Mouse (Mus musculus): ENCODE data around the gene Pdk4. TPM values are rescaled to one million over a fixed set of nuclear protein-coding genes. Genes with fewer than 3 reads are reported as not detected.
A peak's percentile ranks its signal among the peaks of the same experiment; 100 is the strongest.

The Pdk4 gene
- polyA plus RNA-seq (2014; fragmentation: Nextera tagmentation; extraction: Ambion mirVana): 0.33 and 0.53 TPM in 2 replicates

GRCm38 (mm10) chr6:5495961-5496853 lies at the start of gene Pdk4:
TSS of gene Pdk4 (minus strand) at chr6:5496309.
- Histone ChIP-seq H3K36me3 (ENCODE audit: control insufficient read depth, insufficient read depth, low read length) (no peaks in the 10 kb centered on the region), H3K9ac (replicated peaks; ENCODE audit: low read depth, low read length) (peak within 1 kb of the TSS; percentile 52), H3K9me3 (ENCODE audit: control insufficient read depth, low read length) (no peaks in the 10 kb centered on the region), H3K4me1 (ENCODE audit: control insufficient read depth, insufficient read depth, low read length) (0 out of 2 replicates have a peak, but pooled peaks cover 4% of the 10 kb centered on the region), H3K4me2 (ENCODE audit: low read depth, low read length) (peak within 1 kb of the TSS; percentile 99), H3K27ac (ENCODE audit: low read depth, low read length) (no peak within 1 kb of the TSS), H3K27me3 (ENCODE audit: control insufficient read depth, insufficient read depth, low read length) (peaks cover 3% of the 10 kb centered on the region; the same call in 1 of the 2 replicates), H3K4me3 (ENCODE audit: low read depth, low read length) (peak within 1 kb of the TSS; percentile 41)
- peak; percentile 96 for ATAC-seq (ENCODE audit: low read depth)
- WGBS: 2% methylated on average over 43 of the region's 43 CpGs

DNA sequence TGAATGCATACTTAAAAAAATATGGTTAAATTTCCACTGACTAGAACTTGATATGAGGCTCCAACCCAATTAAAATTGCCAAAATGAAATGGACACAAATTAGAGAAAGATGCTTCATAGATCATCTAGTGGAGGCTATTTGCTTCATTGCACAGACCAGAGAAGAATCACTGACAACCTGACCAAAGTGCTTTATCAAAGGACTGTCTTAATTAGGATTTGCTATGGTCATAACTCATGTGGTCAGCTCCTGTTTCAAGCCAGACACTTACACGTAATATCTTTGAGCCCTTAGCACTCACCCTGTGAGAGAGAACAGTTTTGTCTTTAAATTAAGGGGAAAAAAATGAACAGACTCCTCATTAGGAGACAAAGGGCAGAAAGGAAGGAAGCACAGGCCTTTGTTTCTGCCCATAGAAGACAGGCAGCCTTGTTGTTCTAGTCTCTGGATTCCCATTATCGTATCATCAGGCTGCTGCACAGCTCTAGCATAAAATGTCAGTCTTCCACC lies 41.8 kb upstream of the Pdk4 start:
- no peak overlapping the region for H3K27ac ChIP-seq (ENCODE audit: low read depth, low read length)
- 16% methylated on average over 2 of the region's 2 CpGs for WGBS
- no peaks in the 10 kb centered on the region for H3K9me3 ChIP-seq (ENCODE audit: control insufficient read depth, low read length)
- no peak overlapping the region for H3K4me3 ChIP-seq (ENCODE audit: low read depth, low read length)
- ATAC-seq (ENCODE audit: low read depth): no peak
- H3K4me1 ChIP-seq (ENCODE audit: control insufficient read depth, insufficient read depth, low read length): no peaks in the 10 kb centered on the region
- H3K36me3 ChIP-seq (ENCODE audit: control insufficient read depth, insufficient read depth, low read length): no peaks in the 10 kb centered on the region
- no peaks in the 10 kb centered on the region for H3K27me3 ChIP-seq (ENCODE audit: control insufficient read depth, insufficient read depth, low read length)
- no peak overlapping the region for H3K9ac ChIP-seq (replicated peaks; ENCODE audit: low read depth, low read length)
- H3K4me2 ChIP-seq (ENCODE audit: low read depth, low read length): no peak overlapping the region

DNA sequence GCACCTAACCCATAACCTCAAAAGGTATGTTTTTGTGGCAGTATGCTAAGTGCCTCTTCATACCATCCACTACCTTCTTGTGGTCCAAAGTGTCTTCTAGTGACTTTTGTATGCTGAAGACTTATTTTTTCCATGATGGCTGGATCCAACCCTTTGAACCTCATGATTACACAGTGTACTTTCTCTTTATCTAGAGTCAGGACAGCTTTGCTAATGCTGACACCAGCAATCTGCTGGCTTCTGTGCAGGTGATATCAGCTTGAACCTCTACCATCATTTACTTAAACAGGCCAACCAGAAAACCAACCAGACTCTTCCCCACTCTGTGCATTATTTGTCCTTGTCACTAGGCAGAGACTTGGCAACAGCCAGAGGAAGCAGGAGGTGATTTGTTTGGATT lies 39.6 kb upstream of the Pdk4 start:
- no peak overlapping the region for H3K27ac ChIP-seq (ENCODE audit: low read depth, low read length)
- no peaks in the 10 kb centered on the region for H3K9me3 ChIP-seq (ENCODE audit: control insufficient read depth, low read length)
- no peak overlapping the region for H3K4me2 ChIP-seq (ENCODE audit: low read depth, low read length)
- no peak for ATAC-seq (ENCODE audit: low read depth)
- no peak overlapping the region for H3K9ac ChIP-seq (replicated peaks; ENCODE audit: low read depth, low read length)
- no peaks in the 10 kb centered on the region for H3K4me1 ChIP-seq (ENCODE audit: control insufficient read depth, insufficient read depth, low read length)
- H3K4me3 ChIP-seq (ENCODE audit: low read depth, low read length): no peak overlapping the region
- H3K36me3 ChIP-seq (ENCODE audit: control insufficient read depth, insufficient read depth, low read length): no peaks in the 10 kb centered on the region
- H3K27me3 ChIP-seq (ENCODE audit: control insufficient read depth, insufficient read depth, low read length): no peaks in the 10 kb centered on the region

DNA sequence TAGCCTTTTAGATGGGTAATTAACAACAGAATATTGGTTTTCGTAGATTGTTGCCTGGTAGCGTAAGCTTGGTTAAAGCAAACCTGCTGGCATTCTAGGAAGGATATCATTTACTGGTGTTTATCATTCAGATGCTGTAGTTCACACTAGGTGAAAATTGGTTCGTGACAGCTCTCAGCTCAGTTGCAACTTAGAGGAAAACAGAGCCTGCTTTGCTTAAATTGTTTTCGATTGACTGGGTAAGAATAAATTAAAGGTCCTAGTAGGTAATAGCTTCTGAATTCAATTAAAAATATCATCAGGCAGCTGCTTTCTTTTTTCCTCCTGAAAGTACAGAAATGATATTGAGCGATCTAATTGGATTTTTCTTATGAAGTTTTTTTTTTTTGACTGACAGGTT lies 21.0 kb upstream of the Pdk4 start:
- WGBS: 72% methylated on average over 5 of the region's 5 CpGs

GRCm38 (mm10) chr6:5509757-5510156 lies 13.6 kb upstream of the Pdk4 start:
- ATAC-seq (ENCODE audit: low read depth): no peak
- no peak overlapping the region for H3K9ac ChIP-seq (replicated peaks; ENCODE audit: low read depth, low read length)
- no peaks in the 10 kb centered on the region for H3K36me3 ChIP-seq (ENCODE audit: control insufficient read depth, insufficient read depth, low read length)
- no peak overlapping the region for H3K27ac ChIP-seq (ENCODE audit: low read depth, low read length)
- 69% methylated on average over 5 of the region's 5 CpGs for WGBS
- H3K9me3 ChIP-seq (ENCODE audit: control insufficient read depth, low read length): no peaks in the 10 kb centered on the region
- H3K4me1 ChIP-seq (ENCODE audit: control insufficient read depth, insufficient read depth, low read length): no peaks in the 10 kb centered on the region
- H3K4me2 ChIP-seq (ENCODE audit: low read depth, low read length): no peak overlapping the region
- H3K4me3 ChIP-seq (ENCODE audit: low read depth, low read length): no peak overlapping the region
- no peaks in the 10 kb centered on the region for H3K27me3 ChIP-seq (ENCODE audit: control insufficient read depth, insufficient read depth, low read length)

More for the DNA sequence above, 21.0 kb upstream of the Pdk4 start:
- Histone ChIP-seq H3K9ac (replicated peaks; ENCODE audit: low read depth, low read length) (no peak overlapping the region), H3K27ac (ENCODE audit: low read depth, low read length) (no peak overlapping the region), H3K4me1 (ENCODE audit: control insufficient read depth, insufficient read depth, low read length) (no peaks in the 10 kb centered on the region), H3K36me3 (ENCODE audit: control insufficient read depth, insufficient read depth, low read length) (no peaks in the 10 kb centered on the region), H3K4me3 (ENCODE audit: low read depth, low read length) (no peak overlapping the region), H3K9me3 (ENCODE audit: control insufficient read depth, low read length) (no peaks in the 10 kb centered on the region), H3K4me2 (ENCODE audit: low read depth, low read length) (no peak overlapping the region), H3K27me3 (ENCODE audit: control insufficient read depth, insufficient read depth, low read length) (no peaks in the 10 kb centered on the region)
- no peak for ATAC-seq (ENCODE audit: low read depth)

- H3K9ac ChIP-seq (replicated peaks; ENCODE audit: low read depth, low read length): no peak overlapping the region
- H3K9me3 ChIP-seq (ENCODE audit: control insufficient read depth, low read length): no peaks in the 10 kb centered on the region
- no peak for ATAC-seq (ENCODE audit: low read depth)
- H3K4me3 ChIP-seq (ENCODE audit: low read depth, low read length): no peak overlapping the region
- WGBS: 65% methylated on average over 5 of the region's 5 CpGs
- H3K27ac ChIP-seq (ENCODE audit: low read depth, low read length): no peak overlapping the region
- H3K4me2 ChIP-seq (ENCODE audit: low read depth, low read length): no peak overlapping the region
- H3K4me1 ChIP-seq (ENCODE audit: control insufficient read depth, insufficient read depth, low read length): no peaks in the 10 kb centered on the region
- H3K36me3 ChIP-seq (ENCODE audit: control insufficient read depth, insufficient read depth, low read length): no peaks in the 10 kb centered on the region
- no peaks in the 10 kb centered on the region for H3K27me3 ChIP-seq (ENCODE audit: control insufficient read depth, insufficient read depth, low read length)
These were observed 13.2 kb upstream of the Pdk4 start for GRCm38 (mm10) chr6:5509303-5509702.

GRCm38 (mm10) chr6:5507821-5508220 lies 11.7 kb upstream of the Pdk4 start:
- WGBS: 84% methylated on average over 5 of the region's 5 CpGs

GRCm38 (mm10) chr6:5506271-5506670 lies 10.2 kb upstream of the Pdk4 start:
- Histone ChIP-seq H3K27ac (ENCODE audit: low read depth, low read length) (no peak overlapping the region), H3K27me3 (ENCODE audit: control insufficient read depth, insufficient read depth, low read length) (no peaks in the 10 kb centered on the region), H3K9ac (replicated peaks; ENCODE audit: low read depth, low read length) (no peak overlapping the region), H3K4me2 (ENCODE audit: low read depth, low read length) (no peak overlapping the region), H3K4me3 (ENCODE audit: low read depth, low read length) (no peak overlapping the region), H3K9me3 (ENCODE audit: control insufficient read depth, low read length) (no peaks in the 10 kb centered on the region), H3K4me1 (ENCODE audit: control insufficient read depth, insufficient read depth, low read length) (no peaks in the 10 kb centered on the region), H3K36me3 (ENCODE audit: control insufficient read depth, insufficient read depth, low read length) (no peaks in the 10 kb centered on the region)
- ATAC-seq (ENCODE audit: low read depth): no peak
- WGBS: 92% methylated on average over 3 of the region's 3 CpGs

More at GRCm38 (mm10) chr6:5507821-5508220, 11.7 kb upstream of the Pdk4 start:
- no peak for ATAC-seq (ENCODE audit: low read depth)
- Histone ChIP-seq H3K4me1 (ENCODE audit: control insufficient read depth, insufficient read depth, low read length) (no peaks in the 10 kb centered on the region), H3K27ac (ENCODE audit: low read depth, low read length) (no peak overlapping the region), H3K9ac (replicated peaks; ENCODE audit: low read depth, low read length) (no peak overlapping the region), H3K4me2 (ENCODE audit: low read depth, low read length) (no peak overlapping the region), H3K4me3 (ENCODE audit: low read depth, low read length) (no peak overlapping the region), H3K36me3 (ENCODE audit: control insufficient read depth, insufficient read depth, low read length) (no peaks in the 10 kb centered on the region), H3K27me3 (ENCODE audit: control insufficient read depth, insufficient read depth, low read length) (no peaks in the 10 kb centered on the region), H3K9me3 (ENCODE audit: control insufficient read depth, low read length) (no peaks in the 10 kb centered on the region)

- H3K4me2 ChIP-seq (ENCODE audit: low read depth, low read length): no peak overlapping the region
- H3K36me3 ChIP-seq (ENCODE audit: control insufficient read depth, insufficient read depth, low read length): no peaks in the 10 kb centered on the region
- no peak overlapping the region for H3K9ac ChIP-seq (replicated peaks; ENCODE audit: low read depth, low read length)
- H3K4me1 ChIP-seq (ENCODE audit: control insufficient read depth, insufficient read depth, low read length): no peaks in the 10 kb centered on the region
- H3K9me3 ChIP-seq (ENCODE audit: control insufficient read depth, low read length): no peaks in the 10 kb centered on the region
- H3K4me3 ChIP-seq (ENCODE audit: low read depth, low read length): no peak overlapping the region
- WGBS: 96% methylated on average over 1 of the region's 1 CpGs
- ATAC-seq (ENCODE audit: low read depth): no peak
- H3K27ac ChIP-seq (ENCODE audit: low read depth, low read length): no peak overlapping the region
- H3K27me3 ChIP-seq (ENCODE audit: control insufficient read depth, insufficient read depth, low read length): no peaks in the 10 kb centered on the region
These were observed 6.7 kb upstream of the Pdk4 start for GRCm38 (mm10) chr6:5502810-5503209.
